Mouse (Mus musculus): Measurements from ENCODE around the gene Ier5. TPM values are rescaled to one million over a fixed set of nuclear protein-coding genes. Genes with fewer than 3 reads are reported as not detected.

Gene Ier5
- polyA plus RNA-seq (2015; fragmentation: Illumina TruSeq; extraction: RNeasy Lipid Tissue Mini Kit (QIAGEN cat#74804); ENCODE audit: low read depth, low replicate concordance): 50.5 TPM

GRCm38 (mm10) chr1:155099280-155099848, at the start of gene Ier5:
Gene Ier5 (minus strand): TSS chr1:155099636.

GRCm38 (mm10) chr1:155146572-155146980, 47.1 kb upstream of the Ier5 start, which contains the start of gene Mr1:
Gene Mr1 (minus strand): TSS chr1:155146814.

Other genes starting within 250 kb of the Ier5 start
- 42.9 TPM for gene Cacna1e, start 215.1 kb downstream of the Ier5 start, polyA plus RNA-seq (2015; fragmentation: Illumina TruSeq; extraction: RNeasy Lipid Tissue Mini Kit (QIAGEN cat#74804); ENCODE audit: low read depth, low replicate concordance)
- 6.4 TPM for gene Mr1, start 47.2 kb upstream of the Ier5 start, polyA plus RNA-seq (2015; fragmentation: Illumina TruSeq; extraction: RNeasy Lipid Tissue Mini Kit (QIAGEN cat#74804); ENCODE audit: low read depth, low replicate concordance)
- 81.2 TPM for gene Stx6, start 59.1 kb upstream of the Ier5 start, polyA plus RNA-seq (2015; fragmentation: Illumina TruSeq; extraction: RNeasy Lipid Tissue Mini Kit (QIAGEN cat#74804); ENCODE audit: low read depth, low replicate concordance)
- 10.5 TPM for gene BC034090, start 144.8 kb upstream of the Ier5 start, polyA plus RNA-seq (2015; fragmentation: Illumina TruSeq; extraction: RNeasy Lipid Tissue Mini Kit (QIAGEN cat#74804); ENCODE audit: low read depth, low replicate concordance)

All from brain, adult 10 weeks (tissue).